Mouse (Mus musculus): ENCODE data around the gene Olfr979. TPM values are rescaled to one million over a fixed set of nuclear protein-coding genes. Genes with fewer than 3 reads are reported as not detected.

The Olfr979 gene
- total and polyA plus RNA-seq, 2 experiments from 2014 or later = not detected

- no peak within 1 kb of the TSS for H3K4me2 ChIP-seq (ENCODE audit: low read depth, low read length, poor library complexity, severe bottlenecking)
- no peak for TF ChIP-seq CTCF (IDR thresholded peaks at IDR 0.05)
- no peak within 1 kb of the TSS for H3K4me3 ChIP-seq (ENCODE audit: low read depth, low read length)
- ATAC-seq (ENCODE audit: low FRiP score) = no peak
- 61% methylated on average over 1 of the region's 1 CpGs for WGBS
- no peaks in the 10 kb centered on the region for H3K27me3 ChIP-seq (ENCODE audit: insufficient read depth, low read length)
- H3K36me3 ChIP-seq (ENCODE audit: insufficient read depth, low read length) = no peaks in the 10 kb centered on the region
- H3K27ac ChIP-seq (ENCODE audit: low read depth, low read length) = no peak within 1 kb of the TSS
- H3K4me1 ChIP-seq (ENCODE audit: insufficient read depth, low read length) = no peaks in the 10 kb centered on the region
- DNase-seq (ENCODE audit: low spot score) = no peak
- no peak within 1 kb of the TSS for H3K9ac ChIP-seq (replicated peaks; ENCODE audit: low read length, poor library complexity, severe bottlenecking)
- no peaks in the 10 kb centered on the region for H3K9me3 ChIP-seq (ENCODE audit: low read length)
Observed at GRCm38 (mm10) chr9:39951946-39952345, 51.3 kb downstream of the Olfr979 start, which contains the start of gene Olfr975. Gene Olfr975, minus strand, starts transcription at chr9:39952046.

Other genes starting within 250 kb of the Olfr979 start
- gene Olfr968, start 220.2 kb downstream of the Olfr979 start, total RNA-seq (2014; rRNA removed) = not detected in 2 replicates
- not detected in 2 replicates for gene Olfr968, start 220.2 kb downstream of the Olfr979 start, polyA plus RNA-seq (2015; fragmentation: Nextera tagmentation; extraction: Ambion mirVana)
- gene Olfr969, start 212.5 kb downstream of the Olfr979 start, total RNA-seq (2014; rRNA removed) = not detected in 2 replicates
- not detected in 2 replicates for gene Olfr969, start 212.5 kb downstream of the Olfr979 start, polyA plus RNA-seq (2015; fragmentation: Nextera tagmentation; extraction: Ambion mirVana)
- not detected in 2 replicates for gene Olfr970, start 194.6 kb downstream of the Olfr979 start, total RNA-seq (2014; rRNA removed)
- gene Olfr970, start 194.6 kb downstream of the Olfr979 start, polyA plus RNA-seq (2015; fragmentation: Nextera tagmentation; extraction: Ambion mirVana) = not detected in 2 replicates
- gene Olfr971, start 166.6 kb downstream of the Olfr979 start, total RNA-seq (2014; rRNA removed) = not detected in 2 replicates
- not detected in 2 replicates for gene Olfr971, start 166.6 kb downstream of the Olfr979 start, polyA plus RNA-seq (2015; fragmentation: Nextera tagmentation; extraction: Ambion mirVana)
- not detected in 2 replicates for gene Olfr972, start 137.0 kb downstream of the Olfr979 start, total RNA-seq (2014; rRNA removed)
- not detected in 2 replicates for gene Olfr972, start 137.0 kb downstream of the Olfr979 start, polyA plus RNA-seq (2015; fragmentation: Nextera tagmentation; extraction: Ambion mirVana)
- not detected in 2 replicates for gene Olfr229, start 96.1 kb downstream of the Olfr979 start, total RNA-seq (2014; rRNA removed)
- gene Olfr229, start 96.1 kb downstream of the Olfr979 start, polyA plus RNA-seq (2015; fragmentation: Nextera tagmentation; extraction: Ambion mirVana) = not detected in 2 replicates
- not detected in 2 replicates for gene Olfr974, start 66.0 kb downstream of the Olfr979 start, total RNA-seq (2014; rRNA removed)
- gene Olfr974, start 66.0 kb downstream of the Olfr979 start, polyA plus RNA-seq (2015; fragmentation: Nextera tagmentation; extraction: Ambion mirVana) = 0.10 TPM in 1 of 2 replicates, not detected in the other
- not detected in 2 replicates for gene Olfr975, start 51.4 kb downstream of the Olfr979 start, total RNA-seq (2014; rRNA removed)
- gene Olfr975, start 51.4 kb downstream of the Olfr979 start, polyA plus RNA-seq (2015; fragmentation: Nextera tagmentation; extraction: Ambion mirVana) = not detected in 2 replicates
- not detected in 2 replicates for gene Olfr976, start 42.3 kb downstream of the Olfr979 start, total RNA-seq (2014; rRNA removed)
- not detected in 2 replicates for gene Olfr976, start 42.3 kb downstream of the Olfr979 start, polyA plus RNA-seq (2015; fragmentation: Nextera tagmentation; extraction: Ambion mirVana)
- gene Olfr978, start 11.4 kb downstream of the Olfr979 start, total RNA-seq (2014; rRNA removed) = not detected in 2 replicates
- not detected in 2 replicates for gene Olfr978, start 11.4 kb downstream of the Olfr979 start, polyA plus RNA-seq (2015; fragmentation: Nextera tagmentation; extraction: Ambion mirVana)
- not detected in 2 replicates for gene Olfr980, start 6.1 kb upstream of the Olfr979 start, total RNA-seq (2014; rRNA removed)
- gene Olfr980, start 6.1 kb upstream of the Olfr979 start, polyA plus RNA-seq (2015; fragmentation: Nextera tagmentation; extraction: Ambion mirVana) = not detected in 2 replicates
- gene Olfr981, start 18.0 kb upstream of the Olfr979 start, total RNA-seq (2014; rRNA removed) = not detected in 2 replicates
- not detected in 2 replicates for gene Olfr981, start 18.0 kb upstream of the Olfr979 start, polyA plus RNA-seq (2015; fragmentation: Nextera tagmentation; extraction: Ambion mirVana)
- gene Olfr982, start 70.4 kb upstream of the Olfr979 start, total RNA-seq (2014; rRNA removed) = not detected in 2 replicates
- gene Olfr982, start 70.4 kb upstream of the Olfr979 start, polyA plus RNA-seq (2015; fragmentation: Nextera tagmentation; extraction: Ambion mirVana) = not detected in 2 replicates
- not detected in 2 replicates for gene Olfr983, start 90.1 kb upstream of the Olfr979 start, total RNA-seq (2014; rRNA removed)
- gene Olfr983, start 90.1 kb upstream of the Olfr979 start, polyA plus RNA-seq (2015; fragmentation: Nextera tagmentation; extraction: Ambion mirVana) = not detected in 2 replicates
- gene Olfr984, start 110.7 kb upstream of the Olfr979 start, total RNA-seq (2014; rRNA removed) = not detected in 2 replicates
- gene Olfr984, start 110.7 kb upstream of the Olfr979 start, polyA plus RNA-seq (2015; fragmentation: Nextera tagmentation; extraction: Ambion mirVana) = not detected in 2 replicates
- not detected in 2 replicates for gene Olfr985, start 126.7 kb upstream of the Olfr979 start, total RNA-seq (2014; rRNA removed)
- not detected in 2 replicates for gene Olfr985, start 126.7 kb upstream of the Olfr979 start, polyA plus RNA-seq (2015; fragmentation: Nextera tagmentation; extraction: Ambion mirVana)
- not detected in 2 replicates for gene Tmem225, start 144.7 kb upstream of the Olfr979 start, total RNA-seq (2014; rRNA removed)
- not detected in 2 replicates for gene Tmem225, start 144.7 kb upstream of the Olfr979 start, polyA plus RNA-seq (2015; fragmentation: Nextera tagmentation; extraction: Ambion mirVana)
- gene Olfr986, start 177.5 kb upstream of the Olfr979 start, total RNA-seq (2014; rRNA removed) = not detected in 2 replicates
- gene Olfr986, start 177.5 kb upstream of the Olfr979 start, polyA plus RNA-seq (2015; fragmentation: Nextera tagmentation; extraction: Ambion mirVana) = not detected in 2 replicates
- 8.8 and 11.5 TPM in 2 replicates for gene Zfp202, start 188.9 kb upstream of the Olfr979 start, total RNA-seq (2014; rRNA removed)
- 5.6 and 6.3 TPM in 2 replicates for gene Zfp202, start 188.9 kb upstream of the Olfr979 start, polyA plus RNA-seq (2015; fragmentation: Nextera tagmentation; extraction: Ambion mirVana)